Mouse (Mus musculus) liver, postnatal 0 days (tissue): Measurements from ENCODE around the gene Heatr5a. TPM values are rescaled to one million over a fixed set of nuclear protein-coding genes. Genes with fewer than 3 reads are reported as not detected.

Source experiments
- ATAC-seq: fragments of 200-750 bp; cut with Nextera tagmentation; 2 replicates; pipeline ENCODE4 v1.8.0; 2017; ENCODE audit warnings: mild to moderate bottlenecking, moderate library complexity
- DNase-seq: peaks from one replicate; pipeline ENCODE4 v3.0.0-alpha.2; 2016
- H3K27ac ChIP-seq: fragments of 300-500 bp; sonication (generic); 2 replicates; pipeline ENCODE4 v1.5.1; 2014; ENCODE audit warnings: antibody characterized with exemption, moderate library complexity, mild to moderate bottlenecking, low read depth
- H3K27me3 ChIP-seq: fragments of 300-500 bp; sonication (generic); 2 replicates; pipeline ENCODE4 v1.6.1; 2014; ENCODE audit warnings: low read length, control low read depth, mixed read lengths; ENCODE audit not compliant: insufficient read depth
- H3K36me3 ChIP-seq: fragments of 300-500 bp; sonication (generic); replicated peaks from 2 replicates; pipeline ENCODE4 v1.6.1; 2014; ENCODE audit warnings: mild to moderate bottlenecking, control low read depth, low read length, moderate library complexity, mixed read lengths; ENCODE audit not compliant: insufficient read depth
- H3K4me1 ChIP-seq: fragments of 300-500 bp; sonication (generic); 2 replicates; pipeline ENCODE4 v1.6.1; 2014; ENCODE audit warnings: antibody characterized with exemption, mild to moderate bottlenecking, control low read depth; ENCODE audit not compliant: insufficient read depth
- H3K4me2 ChIP-seq: fragments of 300-500 bp; sonication (generic); 2 replicates; pipeline ENCODE4 v1.6.1; 2014; ENCODE audit warnings: low read depth, mild to moderate bottlenecking, low read length, moderate library complexity, mixed read lengths
- H3K4me3 ChIP-seq: fragments of 300-500 bp; sonication (generic); 2 replicates; pipeline ENCODE4 v1.5.1; 2014; ENCODE audit warnings: low read depth, low read length
- H3K9ac ChIP-seq: fragments of 300-500 bp; sonication (generic); replicated peaks from 2 replicates; pipeline ENCODE4 v1.6.1; 2014; ENCODE audit warnings: mild to moderate bottlenecking, moderate library complexity
- H3K9me3 ChIP-seq: fragments of 300-500 bp; sonication (generic); 2 replicates; pipeline ENCODE4 v1.6.1; 2016; ENCODE audit warnings: mild to moderate bottlenecking, control low read depth, low read length, mixed read lengths
- CTCF ChIP-seq: sonication (generic); IDR thresholded peaks from 2 replicates; pipeline ENCODE4 v1.5.1; 2016; ENCODE audit warnings: antibody characterized with exemption, low read depth
- EP300 ChIP-seq: IDR thresholded peaks from 2 replicates; pipeline ENCODE4 v1.6.1; 2016; ENCODE audit warnings: antibody characterized with exemption, low read depth, mild to moderate bottlenecking
- WGBS: fragments of 180-500 bp; shearing (Covaris S2); extraction: QIAGEN DNeasy Blood & Tissue Kit; methylation state at CpG from one replicate; pipeline ENCODE4 v1.1.7; 2014; ENCODE audit not compliant: insufficient replicate concordance; 5-methylcytosine and 5-hydroxymethylcytosine counted together
- polyA plus RNA-seq: library from polyadenylated mRNA; unstranded; fragments of >200 nt; fragmentation: Nextera tagmentation; extraction: Ambion mirVana; gene quantifications from 2 replicates; pipeline ENCODE4 v1.2.1, GENCODE M21; 2015

The Heatr5a gene
- polyA plus RNA-seq, 1 experiment from 2014 or later = 2.6 TPM

- no peak for TF ChIP-seq EP300
- no peak for TF ChIP-seq CTCF
- Histone ChIP-seq H3K4me1 (no peaks in the 10 kb centered on the region), H3K27me3 (no peaks in the 10 kb centered on the region), H3K9ac (no peak overlapping the region), H3K9me3 (0 out of 2 replicates have a peak, but pooled peaks cover 2% of the 10 kb centered on the region), H3K36me3 (no peaks in the 10 kb centered on the region), H3K4me2 (no peak overlapping the region), H3K4me3 (no peak overlapping the region), H3K27ac (no peak overlapping the region)
- 55% methylated on average over 9 of the region's 9 CpGs for WGBS
- no peak for ATAC-seq
- no peak for DNase-seq
These were observed 5.4 kb upstream of the Heatr5a start for GRCm38 (mm10) chr12:51976531-51976930.

DNA sequence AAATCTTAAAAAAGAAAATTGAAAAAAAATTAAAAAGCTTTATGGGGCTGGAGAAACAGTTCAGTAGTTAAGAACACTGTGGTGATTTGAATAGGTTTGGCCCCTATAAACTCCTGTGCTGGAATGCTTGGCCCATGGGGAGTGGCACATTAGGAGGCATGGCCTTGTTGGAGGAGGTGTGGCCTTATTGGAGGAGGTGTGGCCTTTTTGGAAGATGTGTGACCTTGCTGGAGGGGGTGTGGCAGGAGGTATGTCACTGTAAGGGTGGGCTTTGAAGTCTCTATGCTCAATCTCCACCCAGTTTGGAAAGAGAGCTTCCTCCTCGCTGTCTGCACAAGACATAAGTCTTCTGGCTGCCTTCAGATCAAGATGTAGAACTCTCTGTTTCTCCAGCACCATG, 3.3 kb upstream of the Heatr5a start:
- 96% methylated on average over 1 of the region's 1 CpGs for WGBS
- Histone ChIP-seq H3K4me2 (no peak overlapping the region), H3K27me3 (no peaks in the 10 kb centered on the region), H3K9me3 (0 out of 2 replicates have a peak, but pooled peaks cover 2% of the 10 kb centered on the region), H3K4me1 (0 out of 2 replicates have a peak, but pooled peaks cover 4% of the 10 kb centered on the region), H3K36me3 (no peaks in the 10 kb centered on the region), H3K4me3 (no peak overlapping the region), H3K27ac (no peak overlapping the region), H3K9ac (no peak overlapping the region)
- TF ChIP-seq CTCF (no peak), EP300 (no peak)
- no peak for ATAC-seq
- no peak for DNase-seq

GRCm38 (mm10) chr12:51972269-51973065, 1.3 kb upstream of the Heatr5a start:
- Histone ChIP-seq H3K9ac (no peak overlapping the region), H3K9me3 (0 out of 2 replicates have a peak, but pooled peaks cover 2% of the 10 kb centered on the region), H3K4me2 (no peak overlapping the region), H3K4me1 (0 out of 2 replicates have a peak, but pooled peaks cover 11% of the 10 kb centered on the region), H3K27me3 (no peaks in the 10 kb centered on the region), H3K27ac (no peak overlapping the region), H3K4me3 (no peak overlapping the region), H3K36me3 (no peaks in the 10 kb centered on the region)
- ATAC-seq (no peak), DNase-seq (no peak)
- peak; percentile 49 for TF ChIP-seq CTCF
- no peak for TF ChIP-seq EP300
- 90% methylated on average over 5 of the region's 5 CpGs for WGBS

GRCm38 (mm10) chr12:51970352-51971069, 610 bp downstream of the Heatr5a start:
- 0 out of 2 replicates have a peak, but pooled peaks cover 11% of the 10 kb centered on the region for H3K4me1 ChIP-seq
- H3K27me3 ChIP-seq = no peaks in the 10 kb centered on the region
- peak overlapping the region; percentile 91 for H3K9ac ChIP-seq
- peak overlapping the region; percentile 93 for H3K4me3 ChIP-seq
- ATAC-seq (peak; percentile 65), DNase-seq (no peak)
- TF ChIP-seq EP300 (no peak), CTCF (no peak)
- H3K36me3 ChIP-seq = no peaks in the 10 kb centered on the region
- 0 out of 2 replicates have a peak, but pooled peaks cover 2% of the 10 kb centered on the region for H3K9me3 ChIP-seq
- peak overlapping the region; percentile 74 for H3K4me2 ChIP-seq
- peak overlapping the region; percentile 96 for H3K27ac ChIP-seq
- under 1% methylated on average over 35 of the region's 35 CpGs for WGBS

DNA sequence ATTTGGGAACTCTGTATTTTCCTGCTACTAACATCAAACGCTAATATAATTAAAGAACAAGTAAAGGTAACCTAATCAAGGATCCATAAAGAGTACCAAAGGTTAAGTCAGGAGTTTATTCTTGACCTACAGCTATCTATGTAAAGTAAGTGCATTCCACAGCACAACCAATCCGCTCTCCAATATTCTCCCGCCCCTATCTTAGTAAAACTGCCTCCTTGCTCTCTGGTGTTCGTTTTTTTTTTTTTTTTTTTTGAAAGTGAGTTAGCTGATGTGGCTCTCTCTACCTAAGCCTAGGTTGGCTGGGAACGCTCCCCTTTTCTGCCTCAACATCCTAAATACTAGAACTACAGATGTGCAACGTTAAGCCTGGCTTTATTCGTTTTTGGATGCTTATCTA, 1.2 kb downstream of the Heatr5a start:
- H3K4me3 ChIP-seq = peak overlapping the region; percentile 93
- 15% methylated on average over 7 of the region's 7 CpGs for WGBS

DNA sequence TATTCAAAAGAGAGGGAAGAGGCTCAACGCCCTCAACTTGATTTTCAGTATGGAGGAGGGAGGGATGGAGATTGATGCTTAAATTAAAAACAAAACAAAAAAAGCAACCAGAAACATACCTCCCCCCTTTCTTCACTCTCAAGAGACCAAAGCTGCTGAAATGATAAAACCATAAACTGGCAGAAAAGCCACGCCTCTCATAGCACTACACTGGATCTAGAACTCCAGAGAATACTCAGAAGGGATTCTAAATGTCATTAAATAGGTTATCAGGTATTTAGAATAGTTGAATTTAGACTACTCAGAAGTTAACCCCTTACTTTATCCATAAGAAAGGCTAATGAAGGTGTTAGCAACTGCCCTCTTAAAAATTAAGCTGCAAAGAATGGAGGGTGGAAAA, 2.0 kb downstream of the Heatr5a start:
- no peak for DNase-seq

More for the DNA sequence above, 1.2 kb downstream of the Heatr5a start:
- DNase-seq = no peak
- peak overlapping the region; percentile 74 for H3K4me2 ChIP-seq
- no peaks in the 10 kb centered on the region for H3K27me3 ChIP-seq
- TF ChIP-seq EP300 = no peak
- TF ChIP-seq CTCF = no peak
- H3K9ac ChIP-seq = peak overlapping the region; percentile 91; the same call in 1 of the 2 replicates
- no peak overlapping the region for H3K27ac ChIP-seq
- no peak for ATAC-seq
- 0 out of 2 replicates have a peak, but pooled peaks cover 11% of the 10 kb centered on the region for H3K4me1 ChIP-seq
- H3K36me3 ChIP-seq = no peaks in the 10 kb centered on the region
- 0 out of 2 replicates have a peak, but pooled peaks cover 2% of the 10 kb centered on the region for H3K9me3 ChIP-seq

More for the DNA sequence above, 2.0 kb downstream of the Heatr5a start:
- 0 out of 2 replicates have a peak, but pooled peaks cover 11% of the 10 kb centered on the region for H3K4me1 ChIP-seq
- 61% methylated on average over 2 of the region's 2 CpGs for WGBS
- no peak overlapping the region for H3K4me3 ChIP-seq
- no peaks in the 10 kb centered on the region for H3K36me3 ChIP-seq
- no peaks in the 10 kb centered on the region for H3K27me3 ChIP-seq
- 0 out of 2 replicates have a peak, but pooled peaks cover 2% of the 10 kb centered on the region for H3K9me3 ChIP-seq
- H3K9ac ChIP-seq = no peak overlapping the region
- no peak for TF ChIP-seq CTCF
- TF ChIP-seq EP300 = no peak
- ATAC-seq = no peak
- H3K27ac ChIP-seq = no peak overlapping the region
- H3K4me2 ChIP-seq = peak overlapping the region; percentile 74
